Mouse (Mus musculus) heart, embryonic 10.5 days (tissue): ENCODE results near the gene Lyzl4. TPM values are rescaled to one million over a fixed set of nuclear protein-coding genes. Genes with fewer than 3 reads are reported as not detected.

Experiments used
- DNase-seq: peaks from one replicate; pipeline ENCODE4 v3.0.0-alpha.2; 2017; ENCODE audit warnings: low spot score
- H3K27ac ChIP-seq: fragments of 300-500 bp; sonication (generic); 2 replicates; pipeline ENCODE4 v1.5.1; 2016; ENCODE audit warnings: mild to moderate bottlenecking
- H3K27me3 ChIP-seq: fragments of 300-500 bp; sonication (generic); 2 replicates; pipeline ENCODE4 v1.6.1; 2016; ENCODE audit warnings: mild to moderate bottlenecking; ENCODE audit not compliant: poor library complexity, insufficient read depth, severe bottlenecking
- H3K36me3 ChIP-seq: fragments of 300-500 bp; sonication (generic); 2 replicates; pipeline ENCODE4 v1.6.1; 2016; ENCODE audit warnings: mild to moderate bottlenecking, moderate library complexity
- H3K4me1 ChIP-seq: fragments of 300-500 bp; sonication (generic); 2 replicates; pipeline ENCODE4 v1.6.1; 2016; ENCODE audit warnings: mild to moderate bottlenecking
- H3K4me3 ChIP-seq: fragments of 300-500 bp; sonication (generic); 2 replicates; pipeline ENCODE4 v1.5.1; 2016; ENCODE audit warnings: mild to moderate bottlenecking, moderate library complexity
- H3K9me3 ChIP-seq: fragments of 300-500 bp; sonication (generic); 2 replicates; pipeline ENCODE4 v1.6.1; 2016; ENCODE audit warnings: mild to moderate bottlenecking, moderate library complexity
- WGBS: fragments of 180-500 bp; shearing (Covaris S2); methylation state at CpG from one replicate; pipeline ENCODE4 v1.1.7; 2016; 5-methylcytosine and 5-hydroxymethylcytosine counted together
- polyA plus RNA-seq: library from polyadenylated mRNA; unstranded; fragments of >200 nt; fragmentation: Nextera tagmentation; extraction: Ambion mirVana; gene quantifications from 2 replicates; pipeline ENCODE4 v1.2.1, GENCODE M21; 2016

The Lyzl4 gene
- polyA plus RNA-seq, 1 experiment from 2014 or later = not detected

- Histone ChIP-seq H3K36me3 (no peaks in the 10 kb centered on the region), H3K27ac (peak within 1 kb of the TSS; percentile 70), H3K4me1 (peaks cover 29% of the 10 kb centered on the region), H3K27me3 (peaks cover 95% of the 10 kb centered on the region), H3K4me3 (peak within 1 kb of the TSS; percentile 66), H3K9me3 (no peaks in the 10 kb centered on the region)
- DNase-seq = peak; percentile 82
- WGBS = under 1% methylated on average over 78 of the region's 79 CpGs
Measured at GRCm38 (mm10) chr9:121642401-121643181, 695 bp upstream of the Lyzl4 start, which contains the start of gene Vipr1. Vipr1 (plus strand) TSS chr9:121642716.

GRCm38 (mm10) chr9:121641235-121641915 lies 521 bp downstream of the Lyzl4 start:
- Histone ChIP-seq H3K36me3 (no peaks in the 10 kb centered on the region), H3K9me3 (no peaks in the 10 kb centered on the region), H3K4me3 (peak overlapping the region; percentile 66), H3K4me1 (peaks cover 29% of the 10 kb centered on the region), H3K27me3 (peaks cover 96% of the 10 kb centered on the region), H3K27ac (no peak overlapping the region)
- WGBS = 10% methylated on average over 27 of the region's 27 CpGs
- DNase-seq = no peak

GRCm38 (mm10) chr9:121639790-121640189 lies 2.1 kb downstream of the Lyzl4 start:
- H3K36me3 ChIP-seq = no peaks in the 10 kb centered on the region
- H3K9me3 ChIP-seq = no peaks in the 10 kb centered on the region
- 45% methylated on average over 16 of the region's 16 CpGs for WGBS
- H3K4me3 ChIP-seq = no peak overlapping the region; the same call in 1 of the 2 replicates
- H3K27me3 ChIP-seq = peaks cover 96% of the 10 kb centered on the region
- no peak for DNase-seq
- H3K27ac ChIP-seq = no peak overlapping the region
- peaks cover 29% of the 10 kb centered on the region for H3K4me1 ChIP-seq

- Histone ChIP-seq H3K4me1 (peaks cover 10% of the 10 kb centered on the region), H3K27ac (no peak overlapping the region), H3K4me3 (no peak overlapping the region), H3K27me3 (peaks cover 62% of the 10 kb centered on the region), H3K9me3 (no peaks in the 10 kb centered on the region), H3K36me3 (no peaks in the 10 kb centered on the region)
- WGBS = 51% methylated on average over 7 of the region's 7 CpGs
- no peak for DNase-seq
Measured at GRCm38 (mm10) chr9:121635835-121636576, 5.9 kb downstream of the Lyzl4 start.

- WGBS = 72% methylated on average over 6 of the region's 6 CpGs
- peaks cover 10% of the 10 kb centered on the region for H3K4me1 ChIP-seq
- no peak overlapping the region for H3K4me3 ChIP-seq
- H3K27ac ChIP-seq = no peak overlapping the region
- DNase-seq = no peak
- H3K9me3 ChIP-seq = no peaks in the 10 kb centered on the region
- H3K36me3 ChIP-seq = no peaks in the 10 kb centered on the region
- H3K27me3 ChIP-seq = peaks cover 35% of the 10 kb centered on the region
Measured at GRCm38 (mm10) chr9:121633306-121633705, 8.6 kb downstream of the Lyzl4 start.

GRCm38 (mm10) chr9:121632891-121633290 lies 9.0 kb downstream of the Lyzl4 start:
- no peaks in the 10 kb centered on the region for H3K36me3 ChIP-seq
- no peak overlapping the region for H3K27ac ChIP-seq
- H3K4me1 ChIP-seq = peaks cover 10% of the 10 kb centered on the region
- no peak overlapping the region for H3K4me3 ChIP-seq
- DNase-seq = no peak
- H3K27me3 ChIP-seq = peaks cover 31% of the 10 kb centered on the region
- no peaks in the 10 kb centered on the region for H3K9me3 ChIP-seq
- WGBS = 88% methylated on average over 10 of the region's 10 CpGs

- no peak overlapping the region for H3K4me3 ChIP-seq
- no peak for DNase-seq
- no peaks in the 10 kb centered on the region for H3K36me3 ChIP-seq
- peaks cover 10% of the 10 kb centered on the region for H3K4me1 ChIP-seq
- WGBS = 28% methylated on average over 4 of the region's 4 CpGs
- no peaks in the 10 kb centered on the region for H3K9me3 ChIP-seq
- H3K27ac ChIP-seq = no peak overlapping the region
- peaks cover 24% of the 10 kb centered on the region for H3K27me3 ChIP-seq
Measured at GRCm38 (mm10) chr9:121631946-121632345, 9.9 kb downstream of the Lyzl4 start.

GRCm38 (mm10) chr9:121630627-121631026 lies 11.3 kb downstream of the Lyzl4 start:
- 82% methylated on average over 1 of the region's 1 CpGs for WGBS
- Histone ChIP-seq H3K4me1 (peaks cover 10% of the 10 kb centered on the region), H3K9me3 (no peaks in the 10 kb centered on the region), H3K36me3 (no peaks in the 10 kb centered on the region), H3K27me3 (peaks cover 12% of the 10 kb centered on the region), H3K27ac (no peak overlapping the region), H3K4me3 (no peak overlapping the region)
- no peak for DNase-seq

GRCm38 (mm10) chr9:121624920-121625319 lies 17.0 kb downstream of the Lyzl4 start:
- no peaks in the 10 kb centered on the region for H3K9me3 ChIP-seq
- 86% methylated on average over 2 of the region's 2 CpGs for WGBS
- no peak for DNase-seq
- H3K4me3 ChIP-seq = no peak overlapping the region
- H3K27me3 ChIP-seq = no peaks in the 10 kb centered on the region; the same call in 1 of the 2 replicates
- H3K27ac ChIP-seq = no peak overlapping the region
- H3K36me3 ChIP-seq = no peaks in the 10 kb centered on the region
- H3K4me1 ChIP-seq = peaks cover 10% of the 10 kb centered on the region

- no peak overlapping the region for H3K4me3 ChIP-seq
- 92% methylated on average over 4 of the region's 4 CpGs for WGBS
- peaks cover 10% of the 10 kb centered on the region for H3K4me1 ChIP-seq
Measured at GRCm38 (mm10) chr9:121623235-121623634, 18.7 kb downstream of the Lyzl4 start.

DNA sequence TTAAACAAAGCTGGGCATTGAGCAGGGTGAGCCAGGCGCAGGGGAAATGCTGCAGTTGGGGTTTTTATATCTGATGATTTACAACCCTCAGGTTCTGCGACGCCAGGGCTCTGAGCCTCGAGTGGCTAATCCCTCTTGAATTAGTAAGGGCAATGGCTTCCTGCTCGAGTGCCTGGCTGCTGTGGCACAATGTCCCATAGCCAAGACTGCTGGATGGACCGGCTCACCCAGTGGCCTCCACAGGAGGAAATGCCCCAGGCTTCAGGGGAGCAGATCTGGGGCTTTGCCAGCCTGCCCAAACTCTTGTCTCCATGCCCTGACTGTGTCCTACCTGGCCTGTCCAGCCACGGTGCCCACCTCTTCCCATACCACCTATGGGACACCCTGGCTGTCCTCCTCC lies 22.5 kb downstream of the Lyzl4 start:
- no peaks in the 10 kb centered on the region for H3K9me3 ChIP-seq

More at GRCm38 (mm10) chr9:121623235-121623634, 18.7 kb downstream of the Lyzl4 start:
- Histone ChIP-seq H3K27me3 (peaks cover 4% of the 10 kb centered on the region; the same call in 1 of the 2 replicates), H3K27ac (no peak overlapping the region), H3K36me3 (no peaks in the 10 kb centered on the region), H3K9me3 (no peaks in the 10 kb centered on the region)
- DNase-seq = no peak

GRCm38 (mm10) chr9:121616471-121616870 lies 25.4 kb downstream of the Lyzl4 start:
- peaks cover 25% of the 10 kb centered on the region for H3K4me1 ChIP-seq
- DNase-seq = no peak
- no peak overlapping the region for H3K27ac ChIP-seq
- no peak overlapping the region for H3K4me3 ChIP-seq
- H3K9me3 ChIP-seq = no peaks in the 10 kb centered on the region
- no peaks in the 10 kb centered on the region for H3K36me3 ChIP-seq
- 56% methylated on average over 3 of the region's 3 CpGs for WGBS
- peaks cover 21% of the 10 kb centered on the region; the same call in 1 of the 2 replicates for H3K27me3 ChIP-seq

More for the DNA sequence above, 22.5 kb downstream of the Lyzl4 start:
- 63% methylated on average over 7 of the region's 7 CpGs for WGBS
- Histone ChIP-seq H3K4me3 (no peak overlapping the region), H3K4me1 (peaks cover 22% of the 10 kb centered on the region), H3K27me3 (peaks cover 19% of the 10 kb centered on the region), H3K36me3 (no peaks in the 10 kb centered on the region), H3K27ac (no peak overlapping the region)
- DNase-seq = no peak
